Mouse (Mus musculus) heart, adult 2 months (tissue): ENCODE data around the gene Trappc2l. TPM values are rescaled to one million over a fixed set of nuclear protein-coding genes. Genes with fewer than 3 reads are reported as not detected.
"Not testable (repeated sequence)": the region's sequence is repeated elsewhere in the genome, so short reads cannot be mapped to it uniquely, and the experiment has no call there.

Experiments used
- DNase-seq, 2 experiments: peaks; one replicate each; pipeline ENCODE4 v3.0.0; 2021
- H3K27ac ChIP-seq: fragments of 200-600 bp; 2 replicates; pipeline ENCODE4 v1.8.1; 2022
- H3K27me3 ChIP-seq: fragments of 200-500 bp; 2 replicates; pipeline ENCODE4 v1.6.1; 2012; ENCODE audit warnings: mild to moderate bottlenecking, low read length, inconsistent platforms, mixed read lengths; ENCODE audit not compliant: control insufficient read depth, insufficient read depth
- H3K36me3 ChIP-seq: fragments of 200-500 bp; 2 replicates; pipeline ENCODE4 v1.6.1; 2012; ENCODE audit warnings: low read length, inconsistent platforms; ENCODE audit not compliant: control insufficient read depth, insufficient read depth
- H3K4me1 ChIP-seq: fragments of 200-500 bp; 2 replicates; pipeline ENCODE4 v1.6.1; 2011; ENCODE audit warnings: low read length; ENCODE audit not compliant: control insufficient read depth, insufficient read depth
- H3K4me3 ChIP-seq: fragments of 200-600 bp; 2 replicates; pipeline ENCODE4 v1.8.1; 2022
- H3K79me2 ChIP-seq: fragments of 200-500 bp; replicated peaks from 2 replicates; pipeline ENCODE4 v1.6.1; 2012; ENCODE audit warnings: mild to moderate bottlenecking, inconsistent platforms, low read length, moderate library complexity, mixed read lengths; ENCODE audit not compliant: control insufficient read depth, insufficient read depth
- H3K9ac ChIP-seq: fragments of 200-500 bp; 2 replicates; pipeline ENCODE4 v1.6.1; 2012; ENCODE audit warnings: low read depth, mild to moderate bottlenecking, control low read depth, inconsistent platforms, low read length, mixed read lengths
- CTCF ChIP-seq: fragments of 200-600 bp; IDR thresholded peaks from 2 replicates; pipeline ENCODE4 v1.8.1; 2022; ENCODE audit warnings: antibody characterized with exemption, mild to moderate bottlenecking, moderate library complexity
- EP300 ChIP-seq: fragments of 200-500 bp; IDR thresholded peaks from 2 replicates; pipeline ENCODE4 v1.6.1; 2011; ENCODE audit warnings: low read depth, low read length, control low read depth; ENCODE audit not compliant: insufficient read depth
- POLR2A ChIP-seq: fragments of 200-500 bp; IDR thresholded peaks from 2 replicates; pipeline ENCODE4 v1.6.1; 2011; ENCODE audit warnings: mild to moderate bottlenecking, low read depth, low read length, control low read depth; ENCODE audit not compliant: insufficient read depth
- WGBS: fragments of 180-500 bp; shearing (Covaris S2); methylation state at CpG from one replicate; pipeline ENCODE4 v1.1.7; 2018; 5-methylcytosine and 5-hydroxymethylcytosine counted together
- intact Hi-C: fragments of 180-260 bp; cut with DNase I; formaldehyde crosslinking; loops from one replicate; pipeline ENCODE4 v1.15.1; 2025
- polyA plus RNA-seq: library from polyadenylated mRNA; depleted of rRNA; stranded (reverse); fragments of >200 nt; gene quantifications from 2 replicates; pipeline ENCODE4 v1.2.3, GENCODE M21; 2012
- total RNA-seq, 2 experiments: library from RNA; stranded (reverse); gene quantifications; 2 replicates each; pipeline ENCODE4 v1.2.3; 2021

The Trappc2l gene
- total and polyA plus RNA-seq, 3 experiments: 58.6 to 161 (median 65.4) TPM

- Histone ChIP-seq H3K36me3 (no peaks in the 10 kb centered on the region), H3K4me1 (peaks cover 7% of the 10 kb centered on the region), H3K9ac (no peak overlapping the region), H3K27me3 (no peaks in the 10 kb centered on the region), H3K4me3 (no peak overlapping the region), H3K79me2 (no peaks in the 10 kb centered on the region), H3K27ac (peak overlapping the region; percentile 43; the same call in 1 of the 2 replicates)
- no peak for DNase-seq
- whole genome bisulfite sequencing: 78% methylated on average over 5 of the region's 5 CpGs
- intact Hi-C loops: loop anchor here (5.0 kb wide), 1 partner anchor 73 kb away; the partner anchor contains the start of gene Cbfa2t3
- no peak for TF ChIP-seq POLR2A
- TF ChIP-seq CTCF: peak; percentile 20; the same call in 1 of the 2 replicates
- TF ChIP-seq EP300: no peak
Measured at GRCm38 (mm10) chr8:122624653-122625052, 13.2 kb downstream of the Trappc2l start.

GRCm38 (mm10) chr8:122625811-122626210 is 14.4 kb downstream of the Trappc2l start:
- Histone ChIP-seq H3K4me3 (no peak overlapping the region), H3K36me3 (no peaks in the 10 kb centered on the region), H3K9ac (no peak overlapping the region), H3K4me1 (peaks cover 7% of the 10 kb centered on the region), H3K79me2 (no peaks in the 10 kb centered on the region), H3K27me3 (no peaks in the 10 kb centered on the region), H3K27ac (no peak overlapping the region)
- WGBS: 63% methylated on average over 9 of the region's 9 CpGs
- TF ChIP-seq EP300 (no peak), CTCF (no peak), POLR2A (no peak)
- intact Hi-C loops: no loop called here
- no peak for DNase-seq

- no peak for DNase-seq
- intact Hi-C loops: no loop called here
- WGBS: 39% methylated on average over 2 of the region's 2 CpGs
- Histone ChIP-seq H3K4me3 (no peak overlapping the region), H3K9ac (no peak overlapping the region), H3K4me1 (peaks cover 7% of the 10 kb centered on the region), H3K36me3 (no peaks in the 10 kb centered on the region), H3K27ac (no peak overlapping the region), H3K27me3 (no peaks in the 10 kb centered on the region), H3K79me2 (no peaks in the 10 kb centered on the region)
- TF ChIP-seq EP300 (no peak), POLR2A (no peak), CTCF (no peak)
Measured at GRCm38 (mm10) chr8:122626896-122627295, 15.5 kb downstream of the Trappc2l start.

- intact Hi-C loops: no loop called here
- WGBS: 79% methylated on average over 10 of the region's 10 CpGs
- no peak overlapping the region for H3K9ac ChIP-seq
- no peaks in the 10 kb centered on the region for H3K79me2 ChIP-seq
- TF ChIP-seq EP300 (no peak), POLR2A (no peak), CTCF (no peak)
- no peak overlapping the region for H3K27ac ChIP-seq
- no peaks in the 10 kb centered on the region for H3K36me3 ChIP-seq
- H3K27me3 ChIP-seq: no peaks in the 10 kb centered on the region
- H3K4me1 ChIP-seq: peaks cover 4% of the 10 kb centered on the region
- no peak for DNase-seq
- H3K4me3 ChIP-seq: no peak overlapping the region
Measured at GRCm38 (mm10) chr8:122629388-122629787, 17.9 kb downstream of the Trappc2l start.

GRCm38 (mm10) chr8:122630696-122631095 is 19.3 kb downstream of the Trappc2l start:
- no peaks in the 10 kb centered on the region for H3K27me3 ChIP-seq
- H3K79me2 ChIP-seq: no peaks in the 10 kb centered on the region
- no peak overlapping the region for H3K9ac ChIP-seq
- no peak for DNase-seq
- no peak overlapping the region for H3K27ac ChIP-seq
- H3K4me3 ChIP-seq: no peak overlapping the region
- 67% methylated on average over 22 of the region's 22 CpGs for WGBS
- intact Hi-C loops: no loop called here
- no peaks in the 10 kb centered on the region; the same call in 1 of the 2 replicates for H3K4me1 ChIP-seq
- no peaks in the 10 kb centered on the region for H3K36me3 ChIP-seq
- TF ChIP-seq EP300: no peak
- TF ChIP-seq POLR2A: no peak
- TF ChIP-seq CTCF: no peak

- H3K27me3 ChIP-seq, H3K9ac ChIP-seq, H3K4me1 ChIP-seq, H3K4me3 ChIP-seq, H3K36me3 ChIP-seq, DNase-seq, intact Hi-C loops, H3K79me2 ChIP-seq, H3K27ac ChIP-seq: not testable (repeated sequence)
- WGBS: 75% methylated on average over 3 of the region's 3 CpGs
- peak; percentile 21 for TF ChIP-seq CTCF
Measured at GRCm38 (mm10) chr8:122632134-122632533, 20.7 kb downstream of the Trappc2l start.
